Mouse (Mus musculus): ENCODE results near the gene Gm10959. TPM values are rescaled to one million over a fixed set of nuclear protein-coding genes. Genes with fewer than 3 reads are reported as not detected.

The Gm10959 gene
- total RNA-seq, 1 experiment from 2014 or later: not detected

DNA sequence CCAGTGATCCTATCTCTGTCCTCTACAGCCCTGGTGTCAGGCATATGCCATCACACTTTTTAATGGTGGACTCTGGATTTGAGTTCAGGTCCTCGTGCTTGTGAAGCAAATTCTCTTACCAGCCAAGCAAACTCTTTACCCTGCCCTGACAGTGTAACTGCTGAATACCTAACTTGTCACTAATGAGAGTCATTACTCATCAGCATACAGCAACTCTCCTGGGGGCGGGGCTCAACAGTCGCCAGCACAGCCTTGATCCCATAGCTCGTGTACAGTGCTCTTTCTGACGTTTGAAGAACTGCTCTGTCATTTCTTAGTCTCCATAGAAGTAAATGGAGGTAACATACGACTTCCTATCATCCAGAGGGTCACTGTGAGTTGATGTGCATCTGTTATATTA lies 20.9 kb downstream of the Gm10959 start:
- no peak for ATAC-seq (ENCODE audit: extremely low read depth, insufficient number of reproducible peaks, low FRiP score, poor library complexity, severe bottlenecking)

DNA sequence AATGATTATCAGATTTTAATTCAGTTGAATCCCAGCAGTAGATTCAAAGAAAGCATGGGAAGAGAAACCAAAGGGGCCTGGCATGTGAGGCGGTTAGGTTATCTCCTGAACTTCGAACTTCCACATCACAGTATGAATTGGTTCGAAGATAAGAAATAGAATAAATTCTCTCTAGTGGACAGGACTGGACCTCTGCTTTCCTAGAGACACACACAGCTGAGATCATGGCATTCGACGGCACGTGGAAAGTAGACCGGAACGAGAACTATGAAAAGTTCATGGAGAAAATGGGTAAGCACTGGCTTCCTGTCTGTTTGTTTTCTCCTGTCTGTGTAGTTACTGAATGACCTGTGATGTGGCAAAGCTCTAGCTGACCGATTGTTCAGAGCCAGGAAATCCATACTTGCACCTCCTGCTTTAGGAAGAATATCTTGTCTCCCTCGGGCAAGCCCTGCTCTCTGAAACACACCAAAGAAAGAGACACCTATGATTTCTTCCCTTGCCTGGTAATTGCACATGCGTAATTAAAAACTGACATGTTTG lies 23.9 kb downstream of the Gm10959 start:
- ATAC-seq (ENCODE audit: extremely low read depth, insufficient number of reproducible peaks, low FRiP score, poor library complexity, severe bottlenecking): no peak

DNA sequence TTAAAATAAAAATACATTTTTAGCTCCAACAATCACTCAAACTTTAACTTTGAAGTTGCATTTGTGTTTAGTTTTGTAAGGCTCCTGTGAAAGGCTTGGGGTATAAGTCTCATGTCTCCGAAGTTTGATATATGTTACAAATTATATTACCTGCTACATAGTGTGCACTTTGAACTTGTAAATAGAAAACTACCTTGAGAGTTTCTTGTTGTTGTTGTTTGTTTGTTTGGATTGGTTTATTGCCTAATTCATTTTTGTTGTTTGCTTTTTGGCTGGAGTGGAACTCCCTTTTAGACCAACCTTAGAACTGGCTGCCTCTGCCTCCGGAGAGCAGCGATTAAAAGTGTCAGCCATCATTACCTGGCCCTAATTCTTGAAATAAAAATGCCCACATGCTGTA lies 24.4 kb downstream of the Gm10959 start, which contains the start of gene Fabp2:
Fabp2 (plus strand) TSS at position 301 of the 400 bp plus-strand sequence.
- ATAC-seq (ENCODE audit: extremely low read depth, insufficient number of reproducible peaks, low FRiP score, poor library complexity, severe bottlenecking): no peak

DNA sequence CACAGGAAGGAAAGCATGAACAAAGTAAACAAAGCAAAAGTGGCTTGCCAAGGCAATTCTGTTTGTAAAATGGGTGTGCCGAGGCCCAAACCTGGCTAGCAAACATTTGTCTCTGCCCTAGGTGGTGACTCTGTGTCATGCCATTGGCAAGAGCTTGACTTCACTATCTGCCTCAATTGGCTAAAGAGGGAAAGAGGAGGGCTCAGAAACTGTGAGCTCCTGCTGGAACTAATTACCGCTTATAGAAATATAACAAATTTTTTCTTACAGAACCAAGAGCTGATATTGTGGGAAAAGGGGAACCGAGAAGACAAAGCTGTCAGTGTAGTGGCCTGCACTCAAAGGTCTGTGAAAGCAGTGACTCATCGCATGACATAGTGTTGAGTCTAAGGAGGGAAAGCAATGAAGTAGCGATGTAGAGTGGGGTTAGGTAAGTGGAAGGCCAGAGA lies 30.8 kb downstream of the Gm10959 start:
- ATAC-seq (ENCODE audit: extremely low read depth, insufficient number of reproducible peaks, low FRiP score, poor library complexity, severe bottlenecking): no peak

DNA sequence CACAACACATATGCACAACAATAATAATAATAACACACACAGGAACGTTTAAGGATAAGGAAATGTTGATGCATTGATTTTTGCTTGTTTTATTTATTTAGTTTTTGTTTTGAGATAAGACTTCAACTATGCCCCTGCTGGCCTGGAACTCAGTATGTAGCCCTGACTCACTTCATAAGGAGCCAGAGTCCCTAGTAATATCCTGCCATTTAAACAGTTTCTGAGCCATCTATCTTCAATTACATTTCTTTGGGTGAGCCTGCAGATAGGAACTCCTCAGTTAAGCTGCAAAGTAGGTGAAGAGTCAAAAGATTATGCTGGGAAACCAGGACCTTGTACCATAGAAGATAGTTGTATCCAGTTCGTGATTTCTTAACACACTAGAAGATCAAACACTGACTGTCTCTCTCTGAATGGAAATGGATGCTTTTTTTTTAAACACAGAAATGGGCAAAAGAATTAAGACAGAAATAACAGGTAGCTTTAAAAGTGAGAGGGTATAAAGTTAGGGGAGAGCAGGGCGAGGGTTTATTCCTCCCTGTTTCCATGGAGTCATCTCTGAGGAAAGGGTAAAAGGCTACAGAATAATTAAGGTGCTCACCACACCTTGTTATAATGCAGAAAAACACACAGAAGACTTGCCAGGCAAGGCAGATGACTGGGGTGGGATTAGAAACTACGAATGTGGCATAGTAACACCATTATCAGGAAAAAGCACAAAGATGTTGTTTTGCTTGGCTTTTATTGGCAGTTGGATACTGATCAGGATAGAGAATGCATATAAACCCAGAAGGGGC lies 31.5 kb downstream of the Gm10959 start:
- ATAC-seq (ENCODE audit: extremely low read depth, insufficient number of reproducible peaks, low FRiP score, poor library complexity, severe bottlenecking): no peak

DNA sequence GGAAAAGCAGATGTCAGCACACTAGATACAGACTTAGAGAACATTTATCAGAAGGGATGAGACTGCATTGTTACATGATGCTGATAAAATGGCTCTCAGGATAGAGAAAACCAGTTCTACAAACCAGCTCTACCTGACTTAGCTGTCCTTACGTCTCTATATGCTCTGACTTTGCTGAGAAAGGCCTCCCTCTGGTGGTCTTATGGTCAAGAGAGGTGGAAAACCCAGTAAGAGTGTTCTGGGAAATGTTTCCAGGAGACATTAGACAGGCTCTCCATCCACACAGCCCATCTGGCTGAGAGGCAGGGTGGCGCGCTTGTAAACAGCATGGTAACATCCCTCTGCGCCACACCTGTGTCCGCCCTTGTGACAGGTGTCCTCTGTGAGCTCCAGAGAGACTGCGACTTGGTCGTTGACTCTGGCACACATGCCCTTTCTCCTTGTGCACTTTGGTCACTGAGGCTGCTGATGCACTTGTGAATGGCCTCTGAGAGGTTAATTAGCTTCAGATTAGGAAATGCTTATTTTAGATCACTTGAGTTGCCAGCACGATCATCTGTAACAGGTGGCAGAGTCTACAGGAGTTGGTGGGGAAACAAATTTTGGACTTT lies 40.4 kb downstream of the Gm10959 start:
- ATAC-seq (ENCODE audit: extremely low read depth, insufficient number of reproducible peaks, low FRiP score, poor library complexity, severe bottlenecking): no peak

DNA sequence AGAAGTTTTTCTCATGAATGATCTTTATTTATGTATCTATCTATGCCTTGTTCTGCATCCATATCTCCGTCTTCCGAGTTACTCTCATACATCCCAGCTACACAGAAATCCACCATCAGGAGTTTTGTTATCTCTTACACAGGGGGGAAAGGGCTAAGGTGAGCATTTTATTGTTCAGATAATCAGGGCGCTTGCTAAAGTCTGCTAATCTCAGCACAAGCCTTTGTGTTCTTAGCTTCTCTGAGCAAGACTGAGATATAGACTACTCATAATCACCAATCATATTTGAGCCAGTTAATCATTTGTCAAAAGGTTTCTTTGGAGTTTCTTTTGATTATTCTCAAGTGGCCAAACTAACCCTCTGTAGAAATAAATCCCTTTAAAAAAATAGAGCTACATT lies 41.6 kb downstream of the Gm10959 start:
- no peak for ATAC-seq (ENCODE audit: extremely low read depth, insufficient number of reproducible peaks, low FRiP score, poor library complexity, severe bottlenecking)

DNA sequence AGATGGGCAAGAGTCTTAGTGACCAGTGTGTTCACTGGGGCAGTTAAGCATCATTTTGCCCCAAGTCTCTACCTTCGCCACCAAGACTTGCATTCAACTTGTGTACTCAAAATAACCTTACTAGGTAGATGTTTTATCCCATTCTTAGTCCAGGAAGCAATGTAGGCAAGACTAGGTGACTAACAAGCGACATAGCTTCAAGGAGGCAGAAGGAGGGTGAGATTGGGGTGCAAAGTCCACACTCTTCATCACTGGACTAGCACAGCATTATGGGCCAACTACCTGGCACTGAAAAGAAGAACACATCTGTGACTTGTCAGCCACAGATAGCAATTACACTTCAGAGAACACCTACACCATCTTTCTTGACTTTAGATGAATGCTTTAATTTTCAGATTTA lies 42.3 kb downstream of the Gm10959 start:
- ATAC-seq (ENCODE audit: extremely low read depth, insufficient number of reproducible peaks, low FRiP score, poor library complexity, severe bottlenecking): no peak

DNA sequence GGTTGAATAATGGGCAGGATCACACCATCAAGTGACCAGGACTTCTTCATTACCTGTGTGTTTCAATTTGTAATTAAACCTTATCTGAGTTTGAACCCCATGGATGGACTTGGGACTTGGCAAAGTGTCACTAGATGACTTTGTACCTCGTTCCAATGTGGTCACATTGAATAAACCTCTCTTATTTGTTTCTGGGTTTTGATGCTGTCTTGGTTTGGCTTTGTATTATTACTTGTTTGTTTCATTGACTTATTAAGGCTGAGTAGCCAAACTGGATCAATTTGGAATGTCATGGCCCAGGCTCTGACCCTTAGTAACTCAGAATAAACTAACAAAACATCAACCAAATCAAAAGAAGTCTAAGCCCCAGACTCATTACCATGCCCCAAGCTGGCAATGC lies 47.6 kb downstream of the Gm10959 start:
- no peak for ATAC-seq (ENCODE audit: extremely low read depth, insufficient number of reproducible peaks, low FRiP score, poor library complexity, severe bottlenecking)

DNA sequence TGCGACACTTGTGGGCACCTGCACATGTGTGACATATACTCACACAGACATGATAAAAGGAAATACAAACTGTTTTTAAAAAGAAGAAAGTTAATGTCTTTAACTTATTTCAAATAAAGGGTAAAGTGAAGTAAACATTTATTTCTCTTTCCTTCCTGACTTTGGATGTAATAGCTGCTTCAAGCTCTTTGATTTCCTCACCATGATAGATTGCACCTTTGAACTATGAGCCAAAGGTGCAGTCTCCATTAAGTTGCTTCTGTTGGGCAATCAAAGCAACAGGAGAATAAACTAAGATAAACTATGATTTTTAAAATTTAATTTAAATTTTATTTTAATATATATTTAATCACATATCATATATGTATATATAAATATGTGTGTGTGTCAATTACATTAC lies 50.9 kb downstream of the Gm10959 start:
- no peak for ATAC-seq (ENCODE audit: extremely low read depth, insufficient number of reproducible peaks, low FRiP score, poor library complexity, severe bottlenecking)

DNA sequence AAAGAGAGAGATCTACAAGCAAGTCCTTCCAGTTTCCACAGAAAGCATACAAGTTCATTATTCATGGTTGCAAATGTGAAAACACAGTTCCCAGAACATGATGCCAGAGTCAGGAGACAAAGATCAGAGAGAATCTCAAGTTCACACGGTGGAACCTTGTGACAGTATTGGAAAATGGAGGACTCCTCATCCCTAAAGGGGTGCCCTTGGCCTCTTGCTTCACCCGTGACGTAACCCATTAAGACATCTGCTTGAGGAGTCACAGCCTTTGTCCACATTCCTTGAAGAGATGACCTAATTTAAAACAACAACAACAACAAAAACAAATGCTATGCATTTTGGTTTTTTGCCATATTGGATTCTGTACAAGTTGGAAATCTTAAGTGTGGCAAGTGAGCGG lies 54.1 kb downstream of the Gm10959 start:
- no peak for ATAC-seq (ENCODE audit: extremely low read depth, insufficient number of reproducible peaks, low FRiP score, poor library complexity, severe bottlenecking)

Other genes starting within 250 kb of the Gm10959 start
- 4.7 and 9.5 TPM in 2 replicates for gene Pde5a, start 190.4 kb downstream of the Gm10959 start, total RNA-seq (2017)
- not detected in 2 replicates for gene Fabp2, start 24.3 kb downstream of the Gm10959 start, total RNA-seq (2017)
- 11.3 and 19.8 TPM in 2 replicates for gene 1810037I17Rik, start 4.8 kb upstream of the Gm10959 start, total RNA-seq (2017)
- 34.1 and 47.1 TPM in 2 replicates for gene Usp53, start 65.2 kb upstream of the Gm10959 start, total RNA-seq (2017)
- not detected in 2 replicates for gene Myoz2, start 115.7 kb upstream of the Gm10959 start, total RNA-seq (2017)

Measured in neutrophil, adult 5-6 weeks (primary cell).